Mouse (Mus musculus) kidney, postnatal 0 days (tissue): ENCODE measurements at regions not wholly inside any gene's neighbourhood (a gene's known extent, or its start where the extent isn't known, plus 50 kb on each side); places are given as distances from the start of the nearest gene placed in this dataset.

Experiments used
- ATAC-seq: fragments of 200-750 bp; cut with Nextera tagmentation; replicated peaks from 2 replicates; pipeline ENCODE4 v1.8.0; 2017; ENCODE audit warnings: low read depth, moderate number of reproducible peaks, moderate TSS enrichment, moderate library complexity; ENCODE audit not compliant: low FRiP score
- DNase-seq: peaks from one replicate; pipeline ENCODE4 v3.0.0-alpha.2; 2016; ENCODE audit warnings: low spot score
- H3K27ac ChIP-seq: fragments of 300-500 bp; sonication (generic); 2 replicates; pipeline ENCODE4 v1.5.1; 2014; ENCODE audit warnings: mild to moderate bottlenecking
- H3K27me3 ChIP-seq: fragments of 300-500 bp; sonication (generic); 2 replicates; pipeline ENCODE4 v1.6.1; 2014; ENCODE audit warnings: low read length, mixed read lengths; ENCODE audit not compliant: insufficient read depth
- H3K36me3 ChIP-seq: fragments of 300-500 bp; sonication (generic); 2 replicates; pipeline ENCODE4 v1.6.1; 2014; ENCODE audit warnings: low read length, mixed read lengths; ENCODE audit not compliant: insufficient read depth
- H3K4me1 ChIP-seq: fragments of 300-500 bp; sonication (generic); replicated peaks from 2 replicates; pipeline ENCODE4 v1.6.1; 2014; ENCODE audit warnings: antibody characterized with exemption, low read length, mixed read lengths; ENCODE audit not compliant: insufficient read depth
- H3K4me2 ChIP-seq: fragments of 300-500 bp; sonication (generic); 2 replicates; pipeline ENCODE4 v1.6.1; 2014; ENCODE audit warnings: mild to moderate bottlenecking, low read length, moderate library complexity, mixed read lengths
- H3K4me3 ChIP-seq: fragments of 300-500 bp; sonication (generic); replicated peaks from 2 replicates; pipeline ENCODE4 v1.5.1; 2014; ENCODE audit warnings: low read depth, low read length
- H3K9ac ChIP-seq: fragments of 300-500 bp; sonication (generic); 2 replicates; pipeline ENCODE4 v1.6.1; 2014; ENCODE audit warnings: low read depth, low read length
- H3K9me3 ChIP-seq: fragments of 300-500 bp; sonication (generic); replicated peaks from 2 replicates; pipeline ENCODE4 v1.6.1; 2016; ENCODE audit warnings: low read length, inconsistent platforms, mixed read lengths
- CTCF ChIP-seq: IDR thresholded peaks from 2 replicates; pipeline ENCODE4 v1.5.1; 2016; ENCODE audit warnings: antibody characterized with exemption, low read depth, mild to moderate bottlenecking, moderate library complexity
- WGBS: fragments of 180-500 bp; shearing (Covaris S2); extraction: QIAGEN DNeasy Blood & Tissue Kit; methylation state at CpG from one replicate; pipeline ENCODE4 v1.1.7; 2014; 5-methylcytosine and 5-hydroxymethylcytosine counted together

DNA sequence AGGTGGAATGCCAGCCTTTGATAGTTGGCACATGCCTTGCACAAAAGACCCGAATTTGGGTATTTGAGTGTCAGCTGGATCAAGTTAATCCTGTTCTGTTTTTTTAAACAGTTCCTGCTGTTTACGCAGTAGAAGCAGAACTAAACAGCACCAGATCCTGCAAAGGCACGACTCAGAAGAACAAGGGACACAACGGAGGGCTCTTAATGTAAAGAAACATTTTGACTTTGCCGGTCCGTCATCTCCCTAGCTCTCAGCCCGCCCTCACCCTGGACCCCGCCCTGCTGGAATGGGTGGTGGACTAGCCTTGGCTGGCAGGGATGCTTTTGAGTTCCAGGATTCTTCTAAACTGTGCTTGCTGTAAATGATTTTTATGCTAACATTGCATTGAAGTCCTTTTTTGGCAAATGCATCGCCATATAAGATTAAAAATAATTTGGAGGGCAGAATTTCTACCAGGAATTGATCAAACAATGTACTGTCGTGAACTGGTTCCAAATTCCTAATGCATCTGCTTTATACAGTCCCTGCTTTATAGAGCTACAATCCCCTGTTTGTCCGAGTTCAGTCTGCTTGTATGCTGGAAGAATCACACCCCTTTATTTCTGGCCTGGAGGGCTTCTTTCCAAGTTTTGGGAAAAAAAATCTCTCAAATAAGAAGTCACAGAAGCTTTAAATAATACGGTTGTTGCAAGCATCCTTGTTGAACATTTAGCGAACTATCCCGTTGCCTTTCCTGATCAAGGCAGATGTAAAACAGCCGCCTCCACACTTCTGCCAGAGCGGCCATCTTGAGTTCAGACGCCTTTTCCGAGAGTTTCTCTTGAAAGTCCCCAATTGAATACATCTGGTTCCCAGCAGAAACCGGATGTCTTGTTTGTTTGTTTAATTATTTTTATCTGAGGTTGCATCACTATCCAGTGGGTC lies 308.2 kb downstream of the Pten start:
- no peak overlapping the region for H3K4me2 ChIP-seq
- TF ChIP-seq CTCF, result no peak
- no peaks in the 10 kb centered on the region for H3K27me3 ChIP-seq
- H3K9ac ChIP-seq, result no peak overlapping the region
- H3K4me3 ChIP-seq, result no peak overlapping the region
- peak overlapping the region; percentile 66 for H3K27ac ChIP-seq
- H3K4me1 ChIP-seq, result no peaks in the 10 kb centered on the region; the same call in 1 of the 2 replicates
- 69% methylated on average over 19 of the region's 19 CpGs for WGBS
- no peaks in the 10 kb centered on the region for H3K36me3 ChIP-seq
- DNase-seq, result peak; percentile 72
- H3K9me3 ChIP-seq, result no peaks in the 10 kb centered on the region
- no peak for ATAC-seq

DNA sequence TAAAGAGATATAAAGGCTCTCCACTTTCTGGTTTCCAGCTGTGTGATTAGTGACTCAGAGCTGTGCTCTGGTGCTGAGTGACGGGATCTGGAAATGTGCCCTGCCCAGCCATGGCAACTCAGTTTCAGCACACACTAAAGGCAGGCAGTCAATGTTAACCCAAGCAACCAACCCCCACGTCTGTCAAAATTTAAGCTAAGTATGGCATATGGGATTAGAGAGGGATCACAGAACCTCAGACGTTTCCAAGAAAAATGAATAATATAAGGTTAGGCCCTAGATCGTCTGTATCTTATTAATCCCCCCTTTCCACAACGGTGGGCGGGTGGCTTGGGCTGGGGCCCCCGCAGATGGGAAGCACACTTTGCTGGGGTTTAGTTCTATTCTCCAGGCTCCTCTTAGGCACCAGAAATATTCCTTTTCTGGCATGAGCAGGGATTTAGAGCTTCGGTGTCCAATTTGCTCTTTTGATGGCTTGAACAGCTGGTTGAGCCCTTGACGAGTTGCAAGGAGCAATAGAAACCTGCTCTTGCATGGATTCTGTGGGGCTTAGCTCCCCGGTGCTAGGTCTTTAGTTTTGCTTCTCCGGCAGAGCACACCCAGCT lies 311.2 kb downstream of the Pten start:
- 74% methylated on average over 11 of the region's 11 CpGs for WGBS
- Histone ChIP-seq H3K9ac (no peak overlapping the region), H3K36me3 (no peaks in the 10 kb centered on the region), H3K4me3 (no peak overlapping the region), H3K9me3 (no peaks in the 10 kb centered on the region), H3K27ac (no peak overlapping the region), H3K27me3 (no peaks in the 10 kb centered on the region), H3K4me1 (no peaks in the 10 kb centered on the region), H3K4me2 (no peak overlapping the region)
- DNase-seq, result no peak
- no peak for TF ChIP-seq CTCF
- no peak for ATAC-seq

DNA sequence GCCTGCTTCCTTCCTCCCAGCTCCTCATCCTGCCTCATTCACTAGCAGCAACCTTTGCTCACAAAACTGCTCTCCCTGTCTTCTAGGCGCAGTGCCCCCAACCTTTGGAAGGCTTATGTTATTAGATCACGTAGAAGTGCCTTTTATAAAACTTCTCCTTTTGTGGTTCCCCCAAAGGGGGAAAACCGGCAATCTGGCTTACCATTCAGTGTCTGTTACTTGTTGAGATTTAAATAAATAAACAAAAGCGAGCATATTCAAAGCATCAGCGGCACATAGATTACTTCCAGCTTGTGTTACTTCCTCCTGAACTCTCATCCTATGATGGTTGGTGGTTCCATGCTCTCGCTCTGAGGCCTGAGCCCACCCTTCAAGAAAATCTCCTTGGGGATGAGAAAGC lies 312.5 kb downstream of the Pten start:
- H3K27me3 ChIP-seq, result no peaks in the 10 kb centered on the region
- H3K4me3 ChIP-seq, result no peak overlapping the region
- no peak overlapping the region for H3K9ac ChIP-seq
- H3K4me2 ChIP-seq, result no peak overlapping the region
- ATAC-seq (no peak), DNase-seq (no peak)
- no peak overlapping the region for H3K27ac ChIP-seq
- no peaks in the 10 kb centered on the region for H3K9me3 ChIP-seq
- H3K4me1 ChIP-seq, result no peaks in the 10 kb centered on the region
- no peak for TF ChIP-seq CTCF
- 58% methylated on average over 6 of the region's 6 CpGs for WGBS
- H3K36me3 ChIP-seq, result no peaks in the 10 kb centered on the region

DNA sequence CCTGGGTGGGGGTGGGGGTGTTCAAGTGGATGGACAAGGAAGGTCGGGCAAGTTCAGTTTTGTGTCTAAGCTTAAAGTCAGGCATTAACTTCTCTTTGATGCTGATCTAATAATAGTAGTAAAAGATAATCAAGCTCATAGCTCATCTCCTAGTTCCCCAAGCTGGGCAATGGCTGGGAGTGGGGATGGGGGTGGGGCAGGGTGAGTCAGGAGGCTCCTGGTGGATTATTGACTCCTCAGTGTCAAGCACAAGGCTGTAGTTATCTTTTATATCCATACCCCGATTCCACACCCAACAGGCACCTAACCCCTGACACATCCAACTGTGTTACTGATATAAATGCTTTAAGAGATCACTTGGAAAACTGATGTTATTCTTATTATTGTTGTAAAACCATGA lies 315.0 kb downstream of the Pten start:
- no peak for ATAC-seq
- TF ChIP-seq CTCF, result no peak

DNA sequence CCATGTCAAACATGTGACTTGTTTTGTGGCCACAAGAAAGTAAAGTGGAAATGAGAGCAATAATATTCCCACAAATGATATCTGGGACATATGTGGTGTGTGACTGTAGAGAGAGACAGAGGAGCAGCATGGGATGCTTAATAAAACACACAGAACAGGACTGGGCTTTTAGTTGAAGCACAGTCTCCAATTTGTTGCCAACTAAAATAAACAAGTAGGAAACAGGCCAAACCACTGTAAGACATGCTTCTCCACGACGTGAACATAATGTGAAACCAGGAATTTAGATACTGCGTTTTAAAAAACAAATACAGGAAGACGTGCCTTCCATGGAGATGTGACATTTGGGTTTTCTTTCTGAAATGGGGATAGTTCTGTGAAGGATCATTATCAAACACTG lies 317.2 kb downstream of the Rnls start:
- no peaks in the 10 kb centered on the region for H3K27me3 ChIP-seq

More for the DNA sequence above, 315.0 kb downstream of the Pten start:
- no peak overlapping the region for H3K9ac ChIP-seq
- DNase-seq, result no peak
- H3K4me1 ChIP-seq, result no peaks in the 10 kb centered on the region
- 71% methylated on average over 2 of the region's 2 CpGs for WGBS
- no peak overlapping the region for H3K27ac ChIP-seq
- H3K27me3 ChIP-seq, result no peaks in the 10 kb centered on the region
- H3K4me2 ChIP-seq, result no peak overlapping the region
- no peaks in the 10 kb centered on the region for H3K36me3 ChIP-seq
- no peaks in the 10 kb centered on the region for H3K9me3 ChIP-seq
- no peak overlapping the region for H3K4me3 ChIP-seq

DNA sequence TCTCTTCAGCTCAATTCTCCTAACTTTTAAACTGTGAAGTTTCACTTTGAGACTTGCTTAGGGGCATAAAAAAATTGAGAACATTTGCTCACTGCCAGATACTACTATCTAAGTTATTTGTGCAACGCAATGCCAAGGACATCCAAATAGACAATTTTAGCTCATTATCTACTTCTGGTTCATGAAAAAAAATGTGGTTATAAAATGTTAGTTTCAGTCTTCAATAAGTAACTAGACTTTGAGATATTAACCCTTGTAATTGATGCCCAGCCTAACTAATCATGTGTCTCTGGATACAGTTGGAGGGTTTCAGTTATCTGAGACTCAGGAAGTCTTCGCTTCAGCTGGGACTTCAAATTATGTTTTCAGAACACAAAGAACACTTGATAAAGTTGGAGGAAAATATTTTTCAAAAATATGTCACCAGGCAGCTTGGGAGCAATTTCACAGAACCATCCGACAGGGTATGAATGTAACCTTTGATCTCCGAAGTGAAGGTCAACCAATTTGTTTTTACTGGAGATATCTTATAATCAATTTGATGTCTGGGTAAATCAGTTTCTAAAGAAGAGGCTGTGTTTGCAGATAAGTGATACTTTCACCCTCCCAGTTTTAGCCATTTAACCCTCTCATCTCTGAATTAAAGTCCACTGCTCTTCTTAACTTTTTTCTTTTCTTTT lies 313.3 kb downstream of the Rnls start:
- 56% methylated on average over 4 of the region's 4 CpGs for WGBS
- Histone ChIP-seq H3K9ac (no peak overlapping the region), H3K27ac (no peak overlapping the region), H3K4me3 (no peak overlapping the region), H3K36me3 (no peaks in the 10 kb centered on the region), H3K4me1 (no peaks in the 10 kb centered on the region), H3K4me2 (no peak overlapping the region), H3K9me3 (no peaks in the 10 kb centered on the region), H3K27me3 (no peaks in the 10 kb centered on the region)
- no peak for DNase-seq
- no peak for ATAC-seq
- no peak for TF ChIP-seq CTCF

More for the DNA sequence above, 317.2 kb downstream of the Rnls start:
- Histone ChIP-seq H3K4me2 (no peak overlapping the region), H3K4me1 (no peaks in the 10 kb centered on the region), H3K27ac (peak overlapping the region; percentile 42; the same call in 1 of the 2 replicates), H3K9ac (no peak overlapping the region), H3K36me3 (no peaks in the 10 kb centered on the region), H3K9me3 (no peaks in the 10 kb centered on the region), H3K4me3 (no peak overlapping the region)
- ATAC-seq (no peak), DNase-seq (peak; percentile 79)
- TF ChIP-seq CTCF, result no peak
- WGBS, result 45% methylated on average over 4 of the region's 4 CpGs
